ENCODE assay signal across 8 mouse cellular contexts in the genomic region with DNA sequence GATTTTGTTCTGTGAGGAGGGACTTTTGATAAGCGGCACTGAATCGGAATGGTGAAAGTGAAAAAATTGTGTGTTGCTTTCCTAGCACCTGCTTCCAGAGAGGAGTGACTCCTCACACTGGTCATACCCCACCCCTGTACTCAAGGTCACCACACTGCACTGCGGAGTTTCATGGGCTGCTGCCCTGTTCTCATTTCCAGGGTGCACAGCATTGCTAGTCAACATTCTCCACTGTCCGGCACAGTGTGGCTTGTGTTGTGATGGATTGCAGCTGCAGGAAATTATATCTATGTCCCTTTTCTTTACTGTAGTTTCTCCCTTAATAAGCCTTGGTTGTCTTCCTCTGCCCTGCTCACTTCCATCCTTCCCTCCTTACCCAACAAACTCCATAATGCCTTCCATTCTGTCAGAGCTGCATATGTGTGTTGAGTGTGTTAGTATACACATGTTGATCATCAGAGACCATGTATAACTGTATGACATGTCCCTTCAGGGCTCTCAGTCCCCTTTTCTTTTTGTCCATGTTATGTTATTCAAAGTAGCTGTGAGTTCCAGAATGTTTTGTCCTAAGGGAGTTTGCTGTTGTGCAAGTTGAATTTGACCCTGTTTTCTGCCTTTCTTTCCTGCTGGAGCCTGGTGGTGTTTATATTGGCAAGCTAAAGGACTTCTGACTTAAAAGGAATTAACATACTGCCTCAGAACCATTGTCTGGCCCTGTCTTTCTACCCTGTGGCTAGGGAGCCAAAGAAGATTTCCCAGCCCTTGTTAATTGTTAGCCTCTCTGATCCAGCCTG. TPM values are rescaled to one million over a fixed set of nuclear protein-coding genes. Genes with fewer than 3 reads are reported as not detected.
DNase-seq lines count a peak whose midpoint lies in the region; ATAC-seq and TF ChIP-seq lines count a peak whose summit lies in the region.

No protein-coding gene starts in this region.

- TF ChIP-seq POLR2A in embryonic fibroblast, embryonic 13.5 days (IDR thresholded peaks at IDR 0.05; ENCODE audit: low read depth, low read length), result no peak

- TF ChIP-seq CTCF in embryonic fibroblast, embryonic 13.5 days (IDR thresholded peaks at IDR 0.05; ENCODE audit: borderline replicate concordance, insufficient read depth, low read length), result no peak

- no peak overlapping the region for H3K9ac ChIP-seq in midbrain, embryonic 13.5 days (replicated peaks)

- H3K36me3 ChIP-seq in heart, embryonic 10.5 days, result no peaks in the 10 kb centered on the region
- H3K36me3 ChIP-seq in midbrain, embryonic 13.5 days, result no peaks in the 10 kb centered on the region

- intact Hi-C loops in left cerebral cortex, postnatal 36 days (cut with DNase I), result no loop called here

- 74% methylated on average over 4 of the region's 4 CpGs for WGBS in heart, embryonic 10.5 days
- 84% methylated on average over 4 of the region's 4 CpGs for WGBS in midbrain, embryonic 13.5 days

- H3K4me2 ChIP-seq in midbrain, embryonic 13.5 days (replicated peaks), result no peak overlapping the region; the same call in 1 of the 2 replicates

- no peaks in the 10 kb centered on the region for H3K9me3 ChIP-seq in heart, embryonic 10.5 days
- no peaks in the 10 kb centered on the region for H3K9me3 ChIP-seq in midbrain, embryonic 13.5 days

- H3K27me3 ChIP-seq in heart, embryonic 10.5 days (ENCODE audit: insufficient read depth, poor library complexity, severe bottlenecking), result no peaks in the 10 kb centered on the region
- no peaks in the 10 kb centered on the region for H3K27me3 ChIP-seq in midbrain, embryonic 13.5 days

- peaks cover 37% of the 10 kb centered on the region for H3K4me1 ChIP-seq in heart, embryonic 10.5 days
- H3K4me1 ChIP-seq in embryonic fibroblast, embryonic 13.5 days (ENCODE audit: control insufficient read depth, insufficient read depth, low read length), result peaks cover 18% of the 10 kb centered on the region
- H3K4me1 ChIP-seq in midbrain, embryonic 13.5 days (replicated peaks), result peaks cover 16% of the 10 kb centered on the region

- H3K27ac ChIP-seq in heart, embryonic 10.5 days, result no peak overlapping the region
- peak overlapping the region; percentile 67 for H3K27ac ChIP-seq in embryonic fibroblast, embryonic 13.5 days (ENCODE audit: insufficient read depth, low read length)
- H3K27ac ChIP-seq in midbrain, embryonic 13.5 days, result peak overlapping the region; percentile 17

- no peak overlapping the region for H3K4me3 ChIP-seq in heart, embryonic 10.5 days
- no peak overlapping the region for H3K4me3 ChIP-seq in embryonic fibroblast, embryonic 13.5 days (ENCODE audit: insufficient read depth, low read length)
- no peak overlapping the region for H3K4me3 ChIP-seq in midbrain, embryonic 13.5 days (replicated peaks)

- DNase-seq in heart, adult 11 months, result peak; percentile 97
- DNase-seq in heart, embryonic 10.5 days (ENCODE audit: low spot score), result no peak
- peak; percentile 58 for DNase-seq in kidney, adult 9 months
- DNase-seq in left cerebral cortex, postnatal 36 days (ENCODE audit: low spot score in 2 of 2), result no peak
- no peak for DNase-seq in frontal cortex, postnatal 25 days (ENCODE audit: low spot score in 2 of 2)
- DNase-seq in right cerebral cortex, postnatal 10 days (ENCODE audit: low spot score in 2 of 2), result no peak

- no peak for ATAC-seq in midbrain, embryonic 13.5 days

RNA-seq across cellular contexts. Expression of a gene that starts 53.5 kb away (rescaled TPM):
- polyA plus RNA-seq in heart, embryonic 10.5 days (2016; fragmentation: Nextera tagmentation; extraction: Ambion mirVana), result 14.9 and 16.5 TPM in 2 replicates
- polyA plus RNA-seq in embryonic fibroblast, embryonic 13.5 days (2011; ENCODE audit: insufficient read length, low read depth, missing spikeins), result 73.7 and 75.3 TPM in 2 replicates
- polyA plus RNA-seq in midbrain, embryonic 13.5 days (2015; fragmentation: Nextera tagmentation; extraction: Ambion mirVana), result 13.0 and 14.5 TPM in 2 replicates
- 10 to 100 TPM; 31.6 to 40.0 TPM for total RNA-seq in left cerebral cortex, postnatal 36 days (2021)

Comparison
In these comparisons a context has a peak if more than half of its experiments do, and no peak if none do; other contexts are left out.
1. DNase-seq: peak in heart, adult 11 months (single experiment) and kidney, adult 9 months (single experiment); none in heart, embryonic 10.5 days (single experiment), left cerebral cortex, postnatal 36 days (0 of 2), frontal cortex, postnatal 25 days (0 of 2) and right cerebral cortex, postnatal 10 days (0 of 2).